Mouse (Mus musculus) midbrain, embryonic 13.5 days (tissue): ENCODE measurements around the gene Mtrf1l. TPM values are rescaled to one million over a fixed set of nuclear protein-coding genes. Genes with fewer than 3 reads are reported as not detected.

Source experiments
- ATAC-seq: fragments of 200-750 bp; cut with Nextera tagmentation; 2 replicates; pipeline ENCODE4 v1.8.0; 2017; ENCODE audit warnings: mild to moderate bottlenecking, moderate TSS enrichment, moderate library complexity
- H3K27ac ChIP-seq: fragments of 300-500 bp; sonication (generic); 2 replicates; pipeline ENCODE4 v1.5.1; 2015; ENCODE audit warnings: inconsistent platforms, mild to moderate bottlenecking, moderate library complexity
- H3K27me3 ChIP-seq: fragments of 300-500 bp; sonication (generic); 2 replicates; pipeline ENCODE4 v1.6.1; 2015; ENCODE audit warnings: mild to moderate bottlenecking, inconsistent platforms
- H3K36me3 ChIP-seq: fragments of 300-500 bp; sonication (generic); 2 replicates; pipeline ENCODE4 v1.6.1; 2015; ENCODE audit warnings: mild to moderate bottlenecking, inconsistent platforms
- H3K4me1 ChIP-seq: fragments of 300-500 bp; sonication (generic); replicated peaks from 2 replicates; pipeline ENCODE4 v1.6.1; 2015; ENCODE audit warnings: inconsistent platforms
- H3K4me2 ChIP-seq: fragments of 300-500 bp; sonication (generic); replicated peaks from 2 replicates; pipeline ENCODE4 v1.6.1; 2015; ENCODE audit warnings: moderate library complexity, mild to moderate bottlenecking, inconsistent platforms
- H3K4me3 ChIP-seq: fragments of 300-500 bp; sonication (generic); replicated peaks from 2 replicates; pipeline ENCODE4 v1.5.1; 2015; ENCODE audit warnings: mild to moderate bottlenecking, inconsistent platforms
- H3K9ac ChIP-seq: fragments of 300-500 bp; sonication (generic); replicated peaks from 2 replicates; pipeline ENCODE4 v1.6.1; 2015; ENCODE audit warnings: mild to moderate bottlenecking, inconsistent platforms
- H3K9me3 ChIP-seq: fragments of 300-500 bp; sonication (generic); 2 replicates; pipeline ENCODE4 v1.6.1; 2016; ENCODE audit warnings: mild to moderate bottlenecking, inconsistent platforms
- whole genome bisulfite sequencing: fragments of 180-500 bp; shearing (Covaris S2); methylation state at CpG from one replicate; pipeline ENCODE4 v1.1.7; 2015; 5-methylcytosine and 5-hydroxymethylcytosine counted together
- polyA plus RNA-seq: library from polyadenylated mRNA; unstranded; fragments of >200 nt; fragmentation: Nextera tagmentation; extraction: Ambion mirVana; gene quantifications from 2 replicates; pipeline ENCODE4 v1.2.1, GENCODE M21; 2015

The Mtrf1l gene
- polyA plus RNA-seq = 12.0 and 12.2 TPM in 2 replicates

DNA sequence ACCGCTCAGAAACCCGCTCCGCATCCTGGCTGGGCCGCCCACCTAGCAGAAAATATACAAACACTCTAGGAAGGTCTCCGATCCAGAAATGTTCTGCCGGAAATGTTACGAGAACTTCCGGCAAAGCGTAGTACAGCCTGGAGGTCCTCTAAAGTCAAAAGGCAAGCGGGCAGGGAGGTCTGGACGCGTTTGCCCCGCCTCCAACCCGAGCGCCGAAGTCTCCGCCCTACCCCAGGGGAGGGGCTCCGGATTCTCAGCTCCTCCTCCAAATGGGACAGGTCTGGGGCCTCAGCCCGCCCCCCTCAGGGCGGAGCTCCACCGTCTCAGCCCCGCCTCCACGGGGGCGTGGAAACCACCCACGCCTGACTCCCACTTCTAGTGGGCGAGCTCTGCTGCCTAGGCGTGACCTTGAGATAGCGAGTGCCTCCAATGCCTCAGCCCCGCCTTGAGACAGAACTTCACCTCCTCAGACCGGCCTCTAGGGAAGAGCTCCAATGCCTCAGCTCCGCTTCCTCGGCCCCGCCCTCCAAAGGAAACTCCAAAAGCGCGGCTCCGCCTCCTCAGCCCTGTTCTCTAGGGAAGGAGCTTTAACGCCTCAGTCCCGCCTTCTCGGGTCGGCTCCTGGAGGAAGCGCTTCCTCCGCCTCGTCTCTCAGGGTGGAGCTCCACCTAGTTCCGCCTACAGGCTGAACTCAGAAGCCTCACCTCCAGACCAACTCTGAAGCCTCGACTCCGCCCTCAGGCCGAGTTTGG, at the start of gene Mtrf1l:
TSS of gene Mtrf1l (minus strand) at position 171 of the 752 bp plus-strand sequence.
- no peaks in the 10 kb centered on the region for H3K27me3 ChIP-seq
- H3K36me3 ChIP-seq = peaks cover 14% of the 10 kb centered on the region
- under 1% methylated on average over 46 of the region's 47 CpGs for WGBS
- H3K4me2 ChIP-seq = peak within 1 kb of the TSS; percentile 80
- peak within 1 kb of the TSS; percentile 94 for H3K4me3 ChIP-seq
- H3K27ac ChIP-seq = peak within 1 kb of the TSS; percentile 86
- peak; percentile 97 for ATAC-seq
- peaks cover 25% of the 10 kb centered on the region for H3K4me1 ChIP-seq
- H3K9me3 ChIP-seq = no peaks in the 10 kb centered on the region
- peak within 1 kb of the TSS; percentile 86 for H3K9ac ChIP-seq

- Histone ChIP-seq H3K27ac (no peak overlapping the region), H3K9me3 (no peaks in the 10 kb centered on the region), H3K36me3 (no peaks in the 10 kb centered on the region), H3K4me2 (no peak overlapping the region), H3K4me3 (no peak overlapping the region), H3K9ac (no peak overlapping the region), H3K4me1 (peaks cover 10% of the 10 kb centered on the region; the same call in 1 of the 2 replicates), H3K27me3 (no peaks in the 10 kb centered on the region)
- ATAC-seq = no peak
- 53% methylated on average over 4 of the region's 4 CpGs for WGBS
Observed at GRCm38 (mm10) chr10:5871081-5871480, 47.4 kb upstream of the Mtrf1l start.

GRCm38 (mm10) chr10:5867981-5868552, 44.4 kb upstream of the Mtrf1l start:
- no peaks in the 10 kb centered on the region for H3K9me3 ChIP-seq
- H3K4me1 ChIP-seq = peaks cover 10% of the 10 kb centered on the region; the same call in 1 of the 2 replicates
- H3K27ac ChIP-seq = no peak overlapping the region; the same call in 1 of the 2 replicates
- no peak overlapping the region for H3K4me2 ChIP-seq
- peak; percentile 30; the same call in 1 of the 2 replicates for ATAC-seq
- H3K27me3 ChIP-seq = no peaks in the 10 kb centered on the region
- WGBS = 71% methylated on average over 11 of the region's 11 CpGs
- H3K4me3 ChIP-seq = no peak overlapping the region
- no peak overlapping the region for H3K9ac ChIP-seq
- H3K36me3 ChIP-seq = no peaks in the 10 kb centered on the region

- H3K27me3 ChIP-seq = no peaks in the 10 kb centered on the region
- H3K36me3 ChIP-seq = peaks cover 10% of the 10 kb centered on the region; the same call in 1 of the 2 replicates
- H3K4me1 ChIP-seq = peaks cover 7% of the 10 kb centered on the region; the same call in 1 of the 2 replicates
- H3K27ac ChIP-seq = no peak overlapping the region
- no peak for ATAC-seq
- WGBS = 52% methylated on average over 2 of the region's 2 CpGs
- no peak overlapping the region for H3K9ac ChIP-seq
- no peak overlapping the region for H3K4me2 ChIP-seq
- H3K4me3 ChIP-seq = no peak overlapping the region
- H3K9me3 ChIP-seq = no peaks in the 10 kb centered on the region
Observed at GRCm38 (mm10) chr10:5865996-5866395, 42.3 kb upstream of the Mtrf1l start.

GRCm38 (mm10) chr10:5862669-5863068, 39.0 kb upstream of the Mtrf1l start:
- no peak for ATAC-seq
- H3K4me2 ChIP-seq = no peak overlapping the region
- H3K9ac ChIP-seq = no peak overlapping the region
- H3K27ac ChIP-seq = no peak overlapping the region
- WGBS = 98% methylated on average over 3 of the region's 3 CpGs
- no peaks in the 10 kb centered on the region for H3K9me3 ChIP-seq
- H3K4me3 ChIP-seq = no peak overlapping the region
- H3K36me3 ChIP-seq = peaks cover 16% of the 10 kb centered on the region
- 0 out of 2 replicates have a peak, but pooled peaks cover 4% of the 10 kb centered on the region for H3K4me1 ChIP-seq
- H3K27me3 ChIP-seq = no peaks in the 10 kb centered on the region

- WGBS = 92% methylated on average over 3 of the region's 3 CpGs
- H3K4me3 ChIP-seq = no peak overlapping the region
Observed at GRCm38 (mm10) chr10:5860849-5861248, 37.1 kb upstream of the Mtrf1l start.

GRCm38 (mm10) chr10:5859729-5860128, 36.0 kb upstream of the Mtrf1l start:
- H3K27me3 ChIP-seq = no peaks in the 10 kb centered on the region
- H3K4me1 ChIP-seq = 0 out of 2 replicates have a peak, but pooled peaks cover 4% of the 10 kb centered on the region
- WGBS = 74% methylated on average over 4 of the region's 4 CpGs
- H3K9me3 ChIP-seq = no peaks in the 10 kb centered on the region
- no peak overlapping the region for H3K27ac ChIP-seq
- H3K9ac ChIP-seq = no peak overlapping the region
- H3K4me3 ChIP-seq = no peak overlapping the region
- H3K36me3 ChIP-seq = peaks cover 16% of the 10 kb centered on the region
- H3K4me2 ChIP-seq = no peak overlapping the region
- ATAC-seq = peak; percentile 20; the same call in 1 of the 2 replicates

More at GRCm38 (mm10) chr10:5860849-5861248, 37.1 kb upstream of the Mtrf1l start:
- Histone ChIP-seq H3K9ac (no peak overlapping the region), H3K4me2 (no peak overlapping the region), H3K4me1 (0 out of 2 replicates have a peak, but pooled peaks cover 4% of the 10 kb centered on the region), H3K9me3 (no peaks in the 10 kb centered on the region), H3K27ac (no peak overlapping the region), H3K36me3 (peaks cover 16% of the 10 kb centered on the region), H3K27me3 (no peaks in the 10 kb centered on the region)
- ATAC-seq = no peak

- H3K4me2 ChIP-seq = no peak overlapping the region
- ATAC-seq = no peak
- H3K27ac ChIP-seq = no peak overlapping the region
- H3K9ac ChIP-seq = no peak overlapping the region
- 0 out of 2 replicates have a peak, but pooled peaks cover 4% of the 10 kb centered on the region for H3K4me1 ChIP-seq
- no peaks in the 10 kb centered on the region for H3K9me3 ChIP-seq
- H3K27me3 ChIP-seq = no peaks in the 10 kb centered on the region
- H3K4me3 ChIP-seq = no peak overlapping the region
- WGBS = 72% methylated on average over 10 of the region's 10 CpGs
- peaks cover 16% of the 10 kb centered on the region for H3K36me3 ChIP-seq
Observed at GRCm38 (mm10) chr10:5857996-5858549, 34.4 kb upstream of the Mtrf1l start.

- 0 out of 2 replicates have a peak, but pooled peaks cover 2% of the 10 kb centered on the region for H3K4me1 ChIP-seq
- H3K4me2 ChIP-seq = no peak overlapping the region
- no peaks in the 10 kb centered on the region for H3K27me3 ChIP-seq
- no peaks in the 10 kb centered on the region for H3K36me3 ChIP-seq
- no peak overlapping the region for H3K27ac ChIP-seq
- H3K9ac ChIP-seq = no peak overlapping the region
- H3K9me3 ChIP-seq = no peaks in the 10 kb centered on the region
- WGBS = 88% methylated on average over 8 of the region's 8 CpGs
- no peak for ATAC-seq
- no peak overlapping the region for H3K4me3 ChIP-seq
Observed at GRCm38 (mm10) chr10:5853290-5853868, 29.7 kb upstream of the Mtrf1l start.

DNA sequence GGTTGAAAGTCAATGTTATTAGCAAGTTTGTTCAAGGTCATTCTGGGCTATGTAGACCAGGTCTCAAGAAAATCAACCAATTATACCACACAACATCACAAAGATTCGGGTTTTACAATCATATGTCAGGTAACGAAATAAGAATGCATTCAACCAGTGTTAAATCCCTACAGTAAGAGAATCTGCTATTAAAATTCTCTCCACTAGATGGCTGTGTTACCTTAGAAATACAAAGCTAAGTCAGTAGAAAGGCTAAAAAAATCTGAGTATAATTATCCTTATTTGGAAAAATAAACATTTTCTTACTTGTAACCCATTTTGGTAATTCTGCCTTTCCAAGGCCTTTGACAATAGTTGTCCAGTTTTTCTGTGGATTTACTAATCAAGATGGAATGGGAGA, 23.2 kb upstream of the Mtrf1l start:
- Histone ChIP-seq H3K4me3 (no peak overlapping the region), H3K9ac (no peak overlapping the region), H3K27me3 (no peaks in the 10 kb centered on the region), H3K4me2 (no peak overlapping the region), H3K4me1 (no peaks in the 10 kb centered on the region), H3K27ac (no peak overlapping the region), H3K36me3 (no peaks in the 10 kb centered on the region; the same call in 1 of the 2 replicates), H3K9me3 (no peaks in the 10 kb centered on the region)
- WGBS = 40% methylated on average over 2 of the region's 2 CpGs
- peak; percentile 9; the same call in 1 of the 2 replicates for ATAC-seq

DNA sequence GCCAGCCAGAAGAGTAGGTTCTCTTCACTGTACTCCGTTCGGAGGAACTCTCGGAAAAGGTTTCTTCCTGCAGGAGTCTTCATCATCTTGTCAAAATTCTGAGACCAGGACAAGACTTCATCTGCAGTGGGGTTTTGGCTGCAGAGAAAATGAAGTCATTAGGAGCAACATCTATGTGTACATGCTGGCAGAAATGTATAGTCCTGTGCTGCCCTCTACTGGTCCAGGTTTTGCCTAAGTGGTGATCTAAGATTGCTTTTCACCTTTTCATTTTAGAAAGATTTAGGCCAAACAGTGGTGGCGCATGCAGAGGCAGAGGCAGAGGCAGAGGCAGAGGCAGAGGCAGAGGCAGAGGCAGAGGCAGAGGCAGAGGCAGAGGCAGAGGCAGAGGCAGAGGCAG, 17.7 kb upstream of the Mtrf1l start:
- Histone ChIP-seq H3K27me3 (no peaks in the 10 kb centered on the region), H3K9me3 (no peaks in the 10 kb centered on the region), H3K9ac (no peak overlapping the region), H3K27ac (no peak overlapping the region), H3K4me2 (no peak overlapping the region), H3K4me1 (no peaks in the 10 kb centered on the region), H3K4me3 (no peak overlapping the region), H3K36me3 (peaks cover 16% of the 10 kb centered on the region; the same call in 1 of the 2 replicates)
- ATAC-seq = no peak
- WGBS = 87% methylated on average over 4 of the region's 4 CpGs
